Mouse (Mus musculus): ENCODE results near the gene Ss18l1.

GRCm38 (mm10) chr2:180025135-180025860, 17.0 kb upstream of the Ss18l1 start:
- TF ChIP-seq CTCF (IDR thresholded peaks at IDR 0.05) = no peak
- TF ChIP-seq EP300 (IDR thresholded peaks at IDR 0.05) = no peak

All from lung, postnatal 0 days (tissue).